Mouse (Mus musculus) stomach, embryonic 14.5 days (tissue): ENCODE measurements around the gene Ncbp1. TPM values are rescaled to one million over a fixed set of nuclear protein-coding genes. Genes with fewer than 3 reads are reported as not detected.

ENCODE experiments used
- ATAC-seq: fragments of 200-750 bp; cut with Nextera tagmentation; 2 replicates; pipeline ENCODE4 v1.8.0; 2017; ENCODE audit warnings: low read depth, moderate TSS enrichment; ENCODE audit not compliant: insufficient number of reproducible peaks, insufficient read depth, low FRiP score
- H3K27ac ChIP-seq: fragments of 300-500 bp; sonication (generic); 2 replicates; pipeline ENCODE4 v1.5.1; 2014; ENCODE audit warnings: mild to moderate bottlenecking, low read length, moderate library complexity, mixed read lengths
- H3K27me3 ChIP-seq: fragments of 300-500 bp; sonication (generic); 2 replicates; pipeline ENCODE4 v1.6.1; 2014; ENCODE audit warnings: low read length, control low read depth, mixed read lengths; ENCODE audit not compliant: control insufficient read depth, insufficient read depth
- H3K36me3 ChIP-seq: fragments of 300-500 bp; sonication (generic); 2 replicates; pipeline ENCODE4 v1.6.1; 2014; ENCODE audit warnings: mild to moderate bottlenecking, control low read depth, low read length, moderate library complexity, mixed read lengths; ENCODE audit not compliant: control insufficient read depth, insufficient read depth
- H3K4me1 ChIP-seq: fragments of 300-500 bp; sonication (generic); 2 replicates; pipeline ENCODE4 v1.6.1; 2014; ENCODE audit warnings: low read length, control low read depth, mixed read lengths; ENCODE audit not compliant: control insufficient read depth, insufficient read depth
- H3K4me2 ChIP-seq: fragments of 300-500 bp; sonication (generic); replicated peaks from 2 replicates; pipeline ENCODE4 v1.6.1; 2014; ENCODE audit warnings: low read depth, low read length, control low read depth
- H3K4me3 ChIP-seq: fragments of 300-500 bp; sonication (generic); 2 replicates; pipeline ENCODE4 v1.5.1; 2014; ENCODE audit warnings: low read depth, low read length, control low read depth
- H3K9ac ChIP-seq: fragments of 300-500 bp; sonication (generic); replicated peaks from 2 replicates; pipeline ENCODE4 v1.6.1; 2014; ENCODE audit warnings: low read depth, mild to moderate bottlenecking, control low read depth, low read length, moderate library complexity, mixed read lengths
- H3K9me3 ChIP-seq: fragments of 300-500 bp; sonication (generic); 2 replicates; pipeline ENCODE4 v1.6.1; 2016; ENCODE audit warnings: low read depth, low read length, control low read depth; ENCODE audit not compliant: control insufficient read depth
- WGBS: fragments of 180-500 bp; shearing (Covaris S2); extraction: QIAGEN DNeasy Blood & Tissue Kit; methylation state at CpG from one replicate; pipeline ENCODE4 v1.1.7; 2014; 5-methylcytosine and 5-hydroxymethylcytosine counted together
- polyA plus RNA-seq: library from polyadenylated mRNA; unstranded; fragments of >200 nt; fragmentation: Nextera tagmentation; extraction: Ambion mirVana; gene quantifications from 2 replicates; pipeline ENCODE4 v1.2.1, GENCODE M21; 2014

The Ncbp1 gene
- polyA plus RNA-seq, 1 experiment from 2014 or later: 64.9 TPM

GRCm38 (mm10) chr4:46196513-46196912 is 58.1 kb downstream of the Ncbp1 start:
- 37% methylated on average over 6 of the region's 6 CpGs for WGBS
- Histone ChIP-seq H3K27ac (no peak overlapping the region), H3K36me3 (no peaks in the 10 kb centered on the region; the same call in 1 of the 2 replicates), H3K9me3 (no peaks in the 10 kb centered on the region), H3K9ac (peak overlapping the region; percentile 89; the same call in 1 of the 2 replicates), H3K4me3 (peak overlapping the region; percentile 94), H3K4me1 (0 out of 2 replicates have a peak, but pooled peaks cover 2% of the 10 kb centered on the region), H3K4me2 (peak overlapping the region; percentile 85), H3K27me3 (no peaks in the 10 kb centered on the region)
- ATAC-seq: no peak

- H3K36me3 ChIP-seq: no peaks in the 10 kb centered on the region
- H3K9me3 ChIP-seq: no peaks in the 10 kb centered on the region
- 73% methylated on average over 5 of the region's 5 CpGs for WGBS
- H3K4me2 ChIP-seq: no peak overlapping the region
- H3K4me1 ChIP-seq: 0 out of 2 replicates have a peak, but pooled peaks cover 2% of the 10 kb centered on the region
- no peak overlapping the region for H3K4me3 ChIP-seq
- H3K27ac ChIP-seq: no peak overlapping the region
- ATAC-seq: no peak
- no peaks in the 10 kb centered on the region for H3K27me3 ChIP-seq
- no peak overlapping the region for H3K9ac ChIP-seq
Measured at GRCm38 (mm10) chr4:46198064-46198463, 59.7 kb downstream of the Ncbp1 start.

GRCm38 (mm10) chr4:46201834-46202561 is 63.6 kb downstream of the Ncbp1 start:
- WGBS: 6% methylated on average over 7 of the region's 7 CpGs
- peak overlapping the region; percentile 9; the same call in 1 of the 2 replicates for H3K4me3 ChIP-seq
- no peaks in the 10 kb centered on the region for H3K27me3 ChIP-seq
- no peaks in the 10 kb centered on the region for H3K36me3 ChIP-seq
- H3K4me1 ChIP-seq: no peaks in the 10 kb centered on the region
- H3K9ac ChIP-seq: no peak overlapping the region
- peak; percentile 38; the same call in 1 of the 2 replicates for ATAC-seq
- peak overlapping the region; percentile 35 for H3K4me2 ChIP-seq
- peak overlapping the region; percentile 12; the same call in 1 of the 2 replicates for H3K27ac ChIP-seq
- H3K9me3 ChIP-seq: no peaks in the 10 kb centered on the region

- Histone ChIP-seq H3K36me3 (no peaks in the 10 kb centered on the region), H3K4me1 (no peaks in the 10 kb centered on the region), H3K9me3 (no peaks in the 10 kb centered on the region), H3K9ac (no peak overlapping the region), H3K27me3 (no peaks in the 10 kb centered on the region), H3K27ac (peak overlapping the region; percentile 12; the same call in 1 of the 2 replicates), H3K4me2 (peak overlapping the region; percentile 35), H3K4me3 (peak overlapping the region; percentile 9)
- WGBS: 9% methylated on average over 23 of the region's 23 CpGs
- no peak for ATAC-seq
Measured at GRCm38 (mm10) chr4:46202562-46203126, 64.2 kb downstream of the Ncbp1 start.

- H3K4me2 ChIP-seq: no peak overlapping the region
- WGBS: 86% methylated on average over 3 of the region's 3 CpGs
- H3K9ac ChIP-seq: no peak overlapping the region
- no peak for ATAC-seq
- H3K4me1 ChIP-seq: no peaks in the 10 kb centered on the region
- no peaks in the 10 kb centered on the region for H3K9me3 ChIP-seq
- no peaks in the 10 kb centered on the region for H3K36me3 ChIP-seq
- no peak overlapping the region for H3K4me3 ChIP-seq
- H3K27me3 ChIP-seq: no peaks in the 10 kb centered on the region
- no peak overlapping the region for H3K27ac ChIP-seq
Measured at GRCm38 (mm10) chr4:46221090-46221489, 82.7 kb downstream of the Ncbp1 start.

Other genes starting within 250 kb of the Ncbp1 start
- 0.06 and 0.29 TPM in 2 replicates for gene Ccdc180, start 248.3 kb upstream of the Ncbp1 start, polyA plus RNA-seq
- 21.0 and 23.9 TPM in 2 replicates for gene Tdrd7, start 173.3 kb upstream of the Ncbp1 start, polyA plus RNA-seq
- gene Tmod1, start 99.7 kb upstream of the Ncbp1 start, polyA plus RNA-seq: 1.8 and 3.2 TPM in 2 replicates
- gene Tstd2, start 81 bp downstream of the Ncbp1 start, polyA plus RNA-seq: 31.2 and 33.4 TPM in 2 replicates
- 24.5 and 31.8 TPM in 2 replicates for gene Xpa, start 57.7 kb downstream of the Ncbp1 start, polyA plus RNA-seq
- gene Foxe1, start 205.0 kb downstream of the Ncbp1 start, polyA plus RNA-seq: 0.27 and 0.60 TPM in 2 replicates